Mouse (Mus musculus) lung, postnatal 10 days (tissue): ENCODE measurements around the gene Utp14a.
"Not testable (repeated sequence)": the region's sequence is repeated elsewhere in the genome, so short reads cannot be mapped to it uniquely, and the experiment has no call there.

Experiments
- DNase-seq: peaks from one replicate; pipeline ENCODE4 v3.0.0; 2021

Gene Utp14a

GRCm38 (mm10) chrX:48256468-48257007, at the start of gene Utp14a:
Gene Utp14a (plus strand): TSS chrX:48256862.
- peak; percentile 96 for DNase-seq

GRCm38 (mm10) chrX:48207761-48208487, 48.7 kb upstream of the Utp14a start:
- peak; percentile 44 for DNase-seq

GRCm38 (mm10) chrX:48208519-48209185, 48.0 kb upstream of the Utp14a start, which contains the start of gene Zdhhc9:
Gene Zdhhc9 (minus strand): TSS chrX:48208878.
- DNase-seq: peak; percentile 89

GRCm38 (mm10) chrX:48209746-48210145, 46.9 kb upstream of the Utp14a start:
- not testable (repeated sequence) for DNase-seq

- no peak for DNase-seq
Measured at GRCm38 (mm10) chrX:48219468-48219867, 37.2 kb upstream of the Utp14a start.

GRCm38 (mm10) chrX:48222706-48223105, 34.0 kb upstream of the Utp14a start:
- no peak for DNase-seq

- DNase-seq: no peak
Measured at GRCm38 (mm10) chrX:48226225-48226624, 30.4 kb upstream of the Utp14a start.

- peak; percentile 50 for DNase-seq
Measured at GRCm38 (mm10) chrX:48234417-48234816, 22.2 kb upstream of the Utp14a start.

- peak; percentile 1 for DNase-seq
Measured at GRCm38 (mm10) chrX:48255830-48256428, 733 bp upstream of the Utp14a start.

- peak; percentile 1 for DNase-seq
Measured at GRCm38 (mm10) chrX:48257011-48257410, 349 bp downstream of the Utp14a start.

- no peak for DNase-seq
Measured at GRCm38 (mm10) chrX:48271671-48272070, 15.0 kb downstream of the Utp14a start.

GRCm38 (mm10) chrX:48274634-48275033, 18.0 kb downstream of the Utp14a start:
- no peak for DNase-seq

GRCm38 (mm10) chrX:48278103-48278502, 21.4 kb downstream of the Utp14a start:
- peak; percentile 58 for DNase-seq

GRCm38 (mm10) chrX:48284386-48285005, 27.8 kb downstream of the Utp14a start:
- DNase-seq: peak; percentile 92

GRCm38 (mm10) chrX:48285006-48285650, 28.5 kb downstream of the Utp14a start:
- DNase-seq: peak; percentile 90

GRCm38 (mm10) chrX:48285651-48286021, 29.0 kb downstream of the Utp14a start:
- DNase-seq: peak; percentile 68

- no peak for DNase-seq
Measured at GRCm38 (mm10) chrX:48286488-48286887, 29.8 kb downstream of the Utp14a start.

- no peak for DNase-seq
Measured at GRCm38 (mm10) chrX:48288008-48288407, 31.3 kb downstream of the Utp14a start.

GRCm38 (mm10) chrX:48291413-48291812, 34.8 kb downstream of the Utp14a start:
- DNase-seq: no peak

- DNase-seq: no peak
Measured at GRCm38 (mm10) chrX:48305356-48305755, 48.7 kb downstream of the Utp14a start.

GRCm38 (mm10) chrX:48310706-48311517, 54.2 kb downstream of the Utp14a start:
- DNase-seq: no peak

- DNase-seq: no peak
Measured at GRCm38 (mm10) chrX:48311727-48312126, 55.1 kb downstream of the Utp14a start.
